Mouse (Mus musculus) spleen, adult 10 weeks (tissue): ENCODE results near the gene Tmsb4x. TPM values are rescaled to one million over a fixed set of nuclear protein-coding genes. Genes with fewer than 3 reads are reported as not detected.

ENCODE experiments used
- polyA plus RNA-seq: library from polyadenylated mRNA; stranded (reverse); fragments of 350-450 nt; fragmentation: Illumina TruSeq; extraction: RNeasy Lipid Tissue Mini Kit (QIAGEN cat#74804); gene quantifications from one replicate; pipeline ENCODE4 v1.2.3, GENCODE M21; 2015; ENCODE audit warnings: low replicate concordance; ENCODE audit not compliant: insufficient read depth

Gene Tmsb4x
- polyA plus RNA-seq, result 12,947 TPM

DNA sequence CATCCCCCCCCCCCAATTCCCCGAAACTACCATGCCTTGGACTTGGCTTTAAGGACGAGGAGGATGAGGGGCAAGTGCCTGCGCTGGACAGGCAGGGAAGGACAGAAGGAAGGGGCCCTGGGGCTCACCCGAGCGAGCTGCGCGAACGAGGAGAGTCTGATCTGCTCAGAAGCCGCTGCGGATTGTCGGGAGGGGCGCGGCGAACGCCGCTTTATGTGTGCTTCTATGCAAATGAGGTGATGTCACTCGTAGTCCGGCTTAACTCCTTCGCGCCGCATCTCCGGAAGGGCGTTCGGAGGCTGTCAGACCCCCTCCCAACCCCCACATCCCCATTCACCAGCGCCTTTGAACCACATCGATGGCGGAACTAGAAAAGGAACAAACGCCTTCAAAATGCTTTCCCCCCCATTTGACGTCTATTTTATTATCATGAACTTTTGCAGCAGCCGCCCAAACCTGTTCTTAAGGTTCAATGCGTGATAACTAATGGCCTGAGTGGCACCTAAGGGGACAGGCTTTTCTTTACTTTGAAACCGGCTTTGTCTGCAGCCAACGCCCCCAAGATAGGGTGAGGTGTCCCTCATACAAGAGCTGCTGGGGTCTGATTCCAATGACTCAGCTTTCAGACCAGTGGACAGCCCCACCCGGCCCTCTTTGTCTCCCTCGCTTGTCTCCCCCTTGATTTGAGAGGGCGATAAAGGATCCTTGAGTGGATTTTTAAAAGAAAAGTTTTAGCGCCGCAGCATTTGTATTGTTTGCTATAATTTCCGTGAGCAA lies at the start of gene Tmsb4x:
Gene Tmsb4x, minus strand, starts transcription at position 338 of the 777 bp plus-strand sequence.

Other genes with a start within 250 kb of the Tmsb4x start
- gene Tlr8, start 55.0 kb upstream of the Tmsb4x start, polyA plus RNA-seq, result 16.1 TPM
- 65.6 TPM for gene Tlr7, start 121.2 kb upstream of the Tmsb4x start, polyA plus RNA-seq
- gene Prps2, start 173.4 kb upstream of the Tmsb4x start, polyA plus RNA-seq, result 58.5 TPM